Mouse (Mus musculus) liver, embryonic 14.5 days (tissue): ENCODE results near the gene Gpat3. TPM values are rescaled to one million over a fixed set of nuclear protein-coding genes. Genes with fewer than 3 reads are reported as not detected.

Experiments
- ATAC-seq: fragments of 200-750 bp; cut with Nextera tagmentation; 2 replicates; pipeline ENCODE4 v1.8.0; 2017; ENCODE audit warnings: moderate number of reproducible peaks, mild to moderate bottlenecking, moderate library complexity; ENCODE audit not compliant: insufficient read depth
- DNase-seq, 3 experiments: peaks; one replicate each; pipeline ENCODE4 v3.0.0-alpha.2; 2012 to 2013; ENCODE audit warnings: low read depth in 3 of 3, low spot score in 3 of 3
- H3K27ac ChIP-seq: fragments of 300-500 bp; sonication (generic); 2 replicates; pipeline ENCODE4 v1.5.1; 2014; ENCODE audit warnings: moderate library complexity, mild to moderate bottlenecking, control low read depth, inconsistent platforms
- H3K27me3 ChIP-seq: fragments of 300-500 bp; sonication (generic); 2 replicates; pipeline ENCODE4 v1.6.1; 2014; ENCODE audit warnings: mild to moderate bottlenecking, low read length, moderate library complexity; ENCODE audit not compliant: control insufficient read depth, insufficient read depth
- H3K36me3 ChIP-seq: fragments of 300-500 bp; sonication (generic); replicated peaks from 2 replicates; pipeline ENCODE4 v1.6.1; 2014; ENCODE audit warnings: low read depth; ENCODE audit not compliant: control insufficient read depth, insufficient read depth
- H3K4me1 ChIP-seq, 2 experiments: fragments of 200-500 bp in 1 of 2; fragments of 300-500 bp in 1 of 2; sonication (generic) in 1 of 2; replicated peaks; 2 replicates each; pipeline ENCODE4 v1.6.1; 2012 to 2014; ENCODE audit warnings: antibody characterized with exemption in 1 of 2, inconsistent platforms in 1 of 2, low read length in 1 of 2; ENCODE audit not compliant: control insufficient read depth in 2 of 2, insufficient read depth in 2 of 2
- H3K4me2 ChIP-seq: fragments of 300-500 bp; sonication (generic); 2 replicates; pipeline ENCODE4 v1.6.1; 2014; ENCODE audit warnings: low read depth, mild to moderate bottlenecking, control low read depth, moderate library complexity
- H3K4me3 ChIP-seq, 2 experiments: fragments of 200-500 bp in 1 of 2; fragments of 300-500 bp in 1 of 2; sonication (generic) in 1 of 2; 2 replicates each; pipeline ENCODE4 v1.5.1; 2012 to 2014; ENCODE audit warnings: low read depth in 2 of 2, low read length in 2 of 2, mild to moderate bottlenecking in 2 of 2, control low read depth in 1 of 2, inconsistent platforms in 1 of 2, moderate library complexity in 1 of 2; ENCODE audit not compliant: insufficient read depth in 1 of 2
- H3K9ac ChIP-seq: fragments of 300-500 bp; sonication (generic); replicated peaks from 2 replicates; pipeline ENCODE4 v1.6.1; 2014; ENCODE audit warnings: mild to moderate bottlenecking, control low read depth, moderate library complexity
- H3K9me3 ChIP-seq: fragments of 300-500 bp; sonication (generic); 2 replicates; pipeline ENCODE4 v1.6.1; 2016; ENCODE audit warnings: low read length, mixed read lengths; ENCODE audit not compliant: control insufficient read depth
- CTCF ChIP-seq: IDR thresholded peaks from 2 replicates; pipeline ENCODE4 v1.5.1; 2016; ENCODE audit warnings: antibody characterized with exemption, low read depth, control low read depth
- EP300 ChIP-seq: IDR thresholded peaks from 2 replicates; pipeline ENCODE4 v1.6.1; 2016; ENCODE audit warnings: antibody characterized with exemption, low read depth
- WGBS: fragments of 180-500 bp; shearing (Covaris S2); extraction: QIAGEN DNeasy Blood & Tissue Kit; methylation state at CpG from one replicate; pipeline ENCODE4 v1.1.7; 2014; ENCODE audit not compliant: insufficient replicate concordance; 5-methylcytosine and 5-hydroxymethylcytosine counted together
- polyA plus RNA-seq, 2 experiments: library from polyadenylated mRNA; depleted of rRNA in 1 of 2; stranded (reverse) in 1 of 2; unstranded in 1 of 2; fragments of >200 nt; fragmentation: Nextera tagmentation in 1 of 2; extraction: Ambion mirVana in 1 of 2; gene quantifications; 2 replicates each; pipeline versions ENCODE4 v1.2.1 to v1.2.3; 2012 to 2014

Gpat3 gene
- polyA plus RNA-seq, 2 experiments, result 0.77 to 0.94 TPM

GRCm38 (mm10) chr5:100875180-100875579, 29.7 kb downstream of the Gpat3 start:
- no peak overlapping the region for H3K4me2 ChIP-seq
- ATAC-seq (no peak), DNase-seq (no peak)
- 58% methylated on average over 10 of the region's 10 CpGs for WGBS
- TF ChIP-seq EP300, result no peak
- no peak for TF ChIP-seq CTCF
- H3K9ac ChIP-seq, result no peak overlapping the region
- H3K4me1 ChIP-seq, result no peaks in the 10 kb centered on the region
- H3K9me3 ChIP-seq, result no peaks in the 10 kb centered on the region
- no peaks in the 10 kb centered on the region for H3K36me3 ChIP-seq
- H3K27me3 ChIP-seq, result no peaks in the 10 kb centered on the region
- H3K4me3 ChIP-seq, result no peak overlapping the region
- H3K27ac ChIP-seq, result no peak overlapping the region

- TF ChIP-seq EP300, result no peak
- TF ChIP-seq CTCF, result no peak
- no peaks in the 10 kb centered on the region for H3K27me3 ChIP-seq
- ATAC-seq (no peak), DNase-seq (no peak)
- no peaks in the 10 kb centered on the region for H3K4me1 ChIP-seq
- no peak overlapping the region for H3K4me3 ChIP-seq
- no peak overlapping the region for H3K9ac ChIP-seq
- no peak overlapping the region for H3K27ac ChIP-seq
- H3K9me3 ChIP-seq, result no peaks in the 10 kb centered on the region
- no peaks in the 10 kb centered on the region for H3K36me3 ChIP-seq
- H3K4me2 ChIP-seq, result no peak overlapping the region
Measured at GRCm38 (mm10) chr5:100877021-100877420, 31.5 kb downstream of the Gpat3 start.

- Histone ChIP-seq H3K27ac (no peak overlapping the region), H3K4me1 (no peaks in the 10 kb centered on the region), H3K36me3 (no peaks in the 10 kb centered on the region), H3K4me2 (no peak overlapping the region), H3K27me3 (no peaks in the 10 kb centered on the region), H3K4me3 (no peak overlapping the region), H3K9ac (no peak overlapping the region), H3K9me3 (no peaks in the 10 kb centered on the region)
- TF ChIP-seq EP300, result no peak
- no peak for TF ChIP-seq CTCF
- no peak for DNase-seq
- ATAC-seq, result no peak
- WGBS, result 76% methylated on average over 6 of the region's 6 CpGs
Measured at GRCm38 (mm10) chr5:100885216-100885615, 39.7 kb downstream of the Gpat3 start.

DNA sequence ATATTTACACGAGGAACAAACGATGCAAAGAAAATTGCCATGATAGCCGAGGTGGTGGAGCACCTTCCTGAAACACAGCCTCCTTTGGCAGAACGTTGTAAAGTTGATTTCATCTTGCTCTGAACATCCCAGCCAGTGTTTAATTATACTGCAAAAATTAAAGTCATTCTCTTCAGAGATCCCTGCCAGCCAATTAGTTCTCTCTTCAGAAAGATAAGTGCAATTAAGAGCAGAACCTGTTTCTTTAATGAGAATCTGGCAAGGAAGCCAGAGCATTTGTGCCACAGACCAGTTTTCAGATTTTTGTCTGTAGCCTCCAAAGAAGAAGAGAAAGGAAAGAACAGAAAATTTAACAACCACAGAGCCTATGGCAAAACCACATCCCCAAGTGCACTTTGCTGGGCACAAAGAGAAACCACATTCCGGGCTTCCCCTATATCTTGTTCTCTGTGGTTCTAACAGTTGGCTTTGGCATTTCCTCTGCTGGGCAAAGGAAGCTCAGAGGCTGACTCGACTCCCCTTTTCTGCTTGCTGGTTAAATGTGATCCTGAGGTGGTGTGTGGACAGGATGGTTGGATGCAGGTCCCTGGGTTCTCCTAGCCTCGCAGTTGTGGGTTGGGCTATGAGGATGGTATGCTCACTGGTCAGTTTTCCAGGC, 40.9 kb downstream of the Gpat3 start:
- Histone ChIP-seq H3K9ac (no peak overlapping the region), H3K9me3 (no peaks in the 10 kb centered on the region), H3K4me2 (no peak overlapping the region), H3K4me1 (no peaks in the 10 kb centered on the region), H3K27ac (no peak overlapping the region), H3K27me3 (no peaks in the 10 kb centered on the region), H3K36me3 (no peaks in the 10 kb centered on the region), H3K4me3 (no peak overlapping the region)
- TF ChIP-seq CTCF (no peak), EP300 (no peak)
- WGBS, result 32% methylated on average over 7 of the region's 7 CpGs
- DNase-seq (no peak), ATAC-seq (no peak)

DNA sequence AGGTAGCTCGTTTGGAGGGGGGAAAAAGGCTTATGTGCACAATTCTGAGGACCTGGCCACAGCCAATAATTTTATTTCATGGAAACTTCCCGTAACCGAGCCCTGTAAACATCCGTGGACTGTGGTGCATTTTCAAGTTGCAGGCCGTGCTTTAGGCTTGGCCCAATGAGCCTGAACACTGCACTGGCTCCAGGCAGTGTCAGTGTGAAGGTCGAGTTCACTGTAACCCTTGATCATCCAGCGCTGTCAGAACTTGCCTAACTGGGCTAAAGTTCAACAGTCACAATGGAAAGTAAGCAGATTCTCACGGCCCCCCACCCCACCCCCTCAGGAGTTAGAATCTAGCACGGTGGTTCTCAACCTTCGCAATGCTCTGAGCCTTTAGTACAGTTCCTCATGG, 50.7 kb downstream of the Gpat3 start:
- Histone ChIP-seq H3K4me3 (no peak overlapping the region), H3K9ac (no peak overlapping the region), H3K9me3 (no peaks in the 10 kb centered on the region), H3K4me1 (0 out of 4 replicates have a peak, but pooled peaks cover 0 to 6% of the 10 kb centered on the region in 2 experiments), H3K4me2 (no peak overlapping the region), H3K27ac (no peak overlapping the region), H3K36me3 (no peaks in the 10 kb centered on the region), H3K27me3 (no peaks in the 10 kb centered on the region)
- no peak for TF ChIP-seq EP300
- TF ChIP-seq CTCF, result no peak
- WGBS, result 48% methylated on average over 10 of the region's 10 CpGs
- ATAC-seq (peak; percentile 71), DNase-seq (peak in 1 of 3 experiments; percentile 18)
